ENCODE assay signal across 9 mouse cellular contexts in the genomic region with DNA sequence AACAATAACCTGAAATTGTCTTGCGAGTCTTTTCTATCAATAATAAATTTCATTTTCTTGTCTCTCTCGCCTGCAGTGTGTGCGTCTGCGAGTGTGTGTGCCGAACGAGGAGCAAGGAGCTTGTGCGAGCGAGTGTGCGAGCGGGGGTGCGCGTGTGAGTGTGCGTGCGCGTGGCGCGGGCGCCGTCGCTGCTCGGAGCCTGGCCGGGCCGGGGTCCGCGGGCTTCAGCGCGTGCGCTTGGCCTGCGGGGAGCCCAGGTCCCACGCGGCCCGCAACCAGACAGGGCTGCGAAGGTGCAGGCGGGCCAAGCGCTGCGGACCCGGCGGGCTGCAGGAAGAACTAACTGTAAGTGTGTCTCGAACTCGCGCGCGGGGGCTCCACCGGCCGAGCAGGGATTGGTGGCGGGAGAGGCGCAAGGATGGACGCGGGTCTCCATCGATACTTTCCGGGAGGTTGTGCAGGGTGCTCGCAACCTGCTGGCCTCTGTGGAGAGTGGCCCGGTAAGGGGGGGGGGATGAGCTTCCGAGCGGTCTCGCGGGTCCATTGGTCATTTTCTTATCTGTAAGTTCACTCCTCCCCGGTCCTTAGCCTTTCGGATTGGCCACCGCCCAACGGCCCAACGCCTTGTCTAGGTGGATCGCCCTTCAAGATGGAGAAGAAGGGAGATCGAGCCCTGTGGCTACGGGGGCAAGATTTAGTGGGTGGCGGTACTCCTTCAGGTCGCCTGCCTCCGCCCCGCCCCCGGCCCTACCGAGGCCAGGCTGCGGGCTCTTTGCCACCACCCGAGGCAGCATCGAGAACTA. TPM values are rescaled to one million over a fixed set of nuclear protein-coding genes. Genes with fewer than 3 reads are reported as not detected.
DNase-seq lines count a peak whose midpoint lies in the region; ATAC-seq and TF ChIP-seq lines count a peak whose summit lies in the region.
"Had no signal": no experiment of that assay in that cellular context is flagged by ENCODE, and none has a peak within 500 bp of the region (broad histone marks: within the 10 kb centered on the region; RNA-seq: fewer than 3 reads in every experiment).

No protein-coding gene starts in this region.

- H3K9ac ChIP-seq in kidney, postnatal 0 days (ENCODE audit: low read depth, low read length) = no peak overlapping the region
- H3K9ac ChIP-seq in embryonic facial prominence, embryonic 13.5 days = no peak overlapping the region
- H3K9ac ChIP-seq in intestine, embryonic 16.5 days (ENCODE audit: low read depth, low read length) = no peak overlapping the region
- no peak overlapping the region for H3K9ac ChIP-seq in neural tube, embryonic 14.5 days (replicated peaks; ENCODE audit: low read depth, low read length)

- under 1% methylated on average over 74 of the region's 74 CpGs for WGBS in kidney, postnatal 0 days
- WGBS in embryonic facial prominence, embryonic 13.5 days = under 1% methylated on average over 73 of the region's 74 CpGs
- WGBS in intestine, embryonic 16.5 days = under 1% methylated on average over 74 of the region's 74 CpGs
- WGBS in neural tube, embryonic 14.5 days = under 1% methylated on average over 73 of the region's 74 CpGs

- no peaks in the 10 kb centered on the region for H3K9me3 ChIP-seq in kidney, postnatal 0 days (replicated peaks; ENCODE audit: low read length)
- no peaks in the 10 kb centered on the region for H3K9me3 ChIP-seq in embryonic facial prominence, embryonic 13.5 days
- H3K9me3 ChIP-seq in intestine, embryonic 16.5 days (ENCODE audit: control insufficient read depth, low read length) = no peaks in the 10 kb centered on the region
- H3K9me3 ChIP-seq in neural tube, embryonic 14.5 days (ENCODE audit: control insufficient read depth, low read length) = no peaks in the 10 kb centered on the region

- no peak for DNase-seq in kidney, postnatal 0 days (ENCODE audit: low spot score)
- DNase-seq in kidney, postnatal 25 days = no peak
- DNase-seq in thymus, postnatal 10 days (ENCODE audit: low spot score in 2 of 2) = no peak
- no peak for DNase-seq in layer of hippocampus, postnatal 25 days (ENCODE audit: extremely low spot score in 1 of 2, low spot score in 1 of 2)
- DNase-seq in kidney, adult 11 months = no peak

- peak overlapping the region; percentile 44; the same call in 1 of the 2 replicates for H3K4me2 ChIP-seq in kidney, postnatal 0 days (ENCODE audit: low read length)
- peak overlapping the region; percentile 48 for H3K4me2 ChIP-seq in embryonic facial prominence, embryonic 13.5 days
- H3K4me2 ChIP-seq in intestine, embryonic 16.5 days (ENCODE audit: low read depth, low read length) = peak overlapping the region; percentile 48
- H3K4me2 ChIP-seq in neural tube, embryonic 14.5 days (ENCODE audit: low read depth, low read length) = peak overlapping the region; percentile 43

- H3K4me3 ChIP-seq in kidney, postnatal 0 days (replicated peaks; ENCODE audit: low read depth, low read length) = peak overlapping the region; percentile 17
- peak overlapping the region; percentile 27; the same call in 1 of the 2 replicates for H3K4me3 ChIP-seq in embryonic facial prominence, embryonic 13.5 days
- H3K4me3 ChIP-seq in intestine, embryonic 16.5 days (ENCODE audit: low read length) = peak overlapping the region; percentile 30
- H3K4me3 ChIP-seq in neural tube, embryonic 14.5 days (ENCODE audit: low read depth, low read length) = peak overlapping the region; percentile 20; the same call in 1 of the 2 replicates

- H3K36me3 ChIP-seq in kidney, postnatal 0 days (ENCODE audit: insufficient read depth, low read length) = no peaks in the 10 kb centered on the region
- H3K36me3 ChIP-seq in embryonic facial prominence, embryonic 13.5 days = no peaks in the 10 kb centered on the region
- no peaks in the 10 kb centered on the region for H3K36me3 ChIP-seq in intestine, embryonic 16.5 days (ENCODE audit: control insufficient read depth, insufficient read depth, low read length)
- H3K36me3 ChIP-seq in neural tube, embryonic 14.5 days (ENCODE audit: control insufficient read depth, insufficient read depth, low read length) = no peaks in the 10 kb centered on the region

- no peak for TF ChIP-seq CTCF in kidney, postnatal 0 days (IDR thresholded peaks at IDR 0.05; ENCODE audit: low read depth)

- H3K4me1 ChIP-seq in kidney, postnatal 0 days (replicated peaks; ENCODE audit: insufficient read depth, low read length) = peaks cover 17% of the 10 kb centered on the region; the same call in 1 of the 2 replicates
- peaks cover 22% of the 10 kb centered on the region for H3K4me1 ChIP-seq in embryonic facial prominence, embryonic 13.5 days
- H3K4me1 ChIP-seq in intestine, embryonic 16.5 days (ENCODE audit: control insufficient read depth, insufficient read depth, low read length) = peaks cover 14% of the 10 kb centered on the region
- peaks cover 6% of the 10 kb centered on the region; the same call in 1 of the 2 replicates for H3K4me1 ChIP-seq in neural tube, embryonic 14.5 days (ENCODE audit: control insufficient read depth, insufficient read depth, low read length)

- no peak for ATAC-seq in kidney, postnatal 0 days (replicated peaks; ENCODE audit: low FRiP score, low read depth)
- no peak for ATAC-seq in embryonic facial prominence, embryonic 13.5 days (ENCODE audit: insufficient number of reproducible peaks, insufficient read depth, low FRiP score, low TSS enrichment, low read depth)
- ATAC-seq in intestine, embryonic 16.5 days = no peak
- ATAC-seq in neural tube, embryonic 14.5 days (ENCODE audit: low read depth) = no peak

- H3K27ac ChIP-seq in kidney, postnatal 0 days = no peak overlapping the region
- no peak overlapping the region for H3K27ac ChIP-seq in embryonic facial prominence, embryonic 13.5 days
- H3K27ac ChIP-seq in intestine, embryonic 16.5 days (ENCODE audit: low read length) = no peak overlapping the region
- H3K27ac ChIP-seq in neural tube, embryonic 14.5 days (ENCODE audit: low read depth, low read length) = no peak overlapping the region
- H3K27ac ChIP-seq: macrophage had no signal

- peaks cover 96% of the 10 kb centered on the region for H3K27me3 ChIP-seq in kidney, postnatal 0 days (ENCODE audit: insufficient read depth, low read length)
- H3K27me3 ChIP-seq in embryonic facial prominence, embryonic 13.5 days = peaks cover 100% of the 10 kb centered on the region
- H3K27me3 ChIP-seq in intestine, embryonic 16.5 days (replicated peaks; ENCODE audit: control insufficient read depth, insufficient read depth, low read length) = peaks cover 94% of the 10 kb centered on the region
- H3K27me3 ChIP-seq in neural tube, embryonic 14.5 days (ENCODE audit: control insufficient read depth, insufficient read depth, low read length) = peaks cover 59% of the 10 kb centered on the region

RNA-seq across cellular contexts. Expression of a gene that starts 9.2 kb away (rescaled TPM):
- polyA plus RNA-seq in kidney, postnatal 0 days (2015; fragmentation: Nextera tagmentation; extraction: Ambion mirVana) = not detected in 2 replicates
- polyA plus RNA-seq in embryonic facial prominence, embryonic 13.5 days (2015; fragmentation: Nextera tagmentation; extraction: Ambion mirVana) = not detected in 2 replicates
- polyA plus RNA-seq in intestine, embryonic 16.5 days (2015; fragmentation: Nextera tagmentation; extraction: Ambion mirVana) = not detected in 2 replicates
- polyA plus RNA-seq in neural tube, embryonic 14.5 days (2014; fragmentation: Nextera tagmentation; extraction: Ambion mirVana) = 0.93 and 1.1 TPM in 2 replicates
- total RNA-seq in layer of hippocampus, postnatal 25 days (2021) = 10 to 100 TPM; 10.8 to 11.6 TPM
- polyA plus RNA-seq: macrophage had no signal
